Mouse (Mus musculus): ENCODE measurements around the gene Kcnk4.

Kcnk4 gene

GRCm38 (mm10) chr19:6934195-6934977 lies at the start of gene Kcnk4:
TSS of gene Kcnk4 (minus strand) at chr19:6934515.
- peak in 1 of 2 experiments; percentile 64 for DNase-seq (ENCODE audit: low spot score in 2 of 2)

DNA sequence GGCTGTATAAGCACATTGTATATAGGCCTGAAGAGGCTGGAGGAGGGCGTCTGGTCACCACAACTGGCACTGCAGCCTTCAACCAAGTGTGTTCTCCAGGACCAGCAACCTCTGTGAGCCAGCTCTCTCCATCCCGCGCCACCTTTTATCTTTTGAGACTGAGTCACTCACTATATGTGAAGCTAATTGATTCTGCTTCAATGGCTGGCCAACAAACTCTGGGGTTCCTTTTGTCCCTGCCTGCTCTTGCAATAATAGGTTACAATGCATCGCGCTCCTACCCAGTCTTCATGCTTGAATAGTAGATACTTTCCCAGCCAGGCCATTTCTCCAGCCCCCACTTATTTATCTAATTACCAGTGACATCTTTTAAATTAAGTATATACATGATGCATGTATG lies 49.3 kb upstream of the Kcnk4 start:
- DNase-seq (ENCODE audit: low spot score in 2 of 2) = no peak

- DNase-seq (ENCODE audit: low spot score in 2 of 2) = no peak
Measured at GRCm38 (mm10) chr19:6981465-6981864, 47.1 kb upstream of the Kcnk4 start.

DNA sequence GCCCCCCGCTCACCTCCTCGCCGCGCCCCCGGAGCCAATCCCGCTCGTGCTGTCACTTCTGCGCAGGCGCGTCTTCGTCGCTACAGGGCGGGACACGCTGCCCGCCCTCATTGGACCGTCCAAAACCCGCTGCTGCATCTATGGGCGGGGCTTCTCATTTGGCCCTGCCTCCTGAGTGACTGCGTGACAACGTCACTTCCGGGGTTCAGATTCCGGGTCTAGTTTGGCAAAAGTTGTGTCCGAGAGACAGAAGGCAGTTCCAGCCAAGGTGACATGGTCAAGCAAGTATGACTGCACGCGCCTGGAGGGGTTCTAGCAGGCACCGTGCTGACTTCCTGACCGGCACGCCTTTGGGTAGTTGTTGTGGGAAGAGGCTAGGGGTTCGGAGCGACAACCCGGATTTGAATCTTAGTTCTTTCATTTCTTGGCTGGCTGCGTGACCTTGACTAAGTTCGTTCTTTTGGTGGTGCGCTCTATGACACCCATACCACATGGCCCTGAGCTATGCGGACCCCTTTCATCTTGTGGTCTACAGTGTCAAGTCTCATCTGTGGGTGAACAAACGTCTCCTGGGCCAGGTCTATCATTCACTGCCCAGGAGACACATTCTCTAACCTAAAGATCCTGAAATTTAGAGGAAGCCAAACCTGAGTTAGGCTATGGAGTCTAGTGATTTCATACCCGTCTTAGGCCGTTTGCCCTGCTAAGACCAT lies 46.2 kb upstream of the Kcnk4 start, which contains the start of gene Fkbp2:
Fkbp2 (minus strand) TSS at position 121 of the 713 bp plus-strand sequence.
- peak; percentile 99 for DNase-seq (ENCODE audit: low spot score in 2 of 2)

GRCm38 (mm10) chr19:6979486-6980380 lies 45.4 kb upstream of the Kcnk4 start:
- peak; percentile 100 for DNase-seq (ENCODE audit: low spot score in 2 of 2)

- peak in 1 of 2 experiments; percentile 43 for DNase-seq (ENCODE audit: low spot score in 2 of 2)
Measured at GRCm38 (mm10) chr19:6979001-6979479, 44.7 kb upstream of the Kcnk4 start.

- no peak for DNase-seq (ENCODE audit: low spot score in 2 of 2)
Measured at GRCm38 (mm10) chr19:6978639-6978974, 44.3 kb upstream of the Kcnk4 start.

- DNase-seq (ENCODE audit: low spot score in 2 of 2) = no peak
Measured at GRCm38 (mm10) chr19:6977759-6978638, 43.7 kb upstream of the Kcnk4 start.

GRCm38 (mm10) chr19:6975537-6976521 lies 41.5 kb upstream of the Kcnk4 start, which contains the start of gene Plcb3:
TSS of gene Plcb3 (minus strand) at chr19:6976470.
- DNase-seq (ENCODE audit: low spot score in 2 of 2) = peak; percentile 62 to 81

DNA sequence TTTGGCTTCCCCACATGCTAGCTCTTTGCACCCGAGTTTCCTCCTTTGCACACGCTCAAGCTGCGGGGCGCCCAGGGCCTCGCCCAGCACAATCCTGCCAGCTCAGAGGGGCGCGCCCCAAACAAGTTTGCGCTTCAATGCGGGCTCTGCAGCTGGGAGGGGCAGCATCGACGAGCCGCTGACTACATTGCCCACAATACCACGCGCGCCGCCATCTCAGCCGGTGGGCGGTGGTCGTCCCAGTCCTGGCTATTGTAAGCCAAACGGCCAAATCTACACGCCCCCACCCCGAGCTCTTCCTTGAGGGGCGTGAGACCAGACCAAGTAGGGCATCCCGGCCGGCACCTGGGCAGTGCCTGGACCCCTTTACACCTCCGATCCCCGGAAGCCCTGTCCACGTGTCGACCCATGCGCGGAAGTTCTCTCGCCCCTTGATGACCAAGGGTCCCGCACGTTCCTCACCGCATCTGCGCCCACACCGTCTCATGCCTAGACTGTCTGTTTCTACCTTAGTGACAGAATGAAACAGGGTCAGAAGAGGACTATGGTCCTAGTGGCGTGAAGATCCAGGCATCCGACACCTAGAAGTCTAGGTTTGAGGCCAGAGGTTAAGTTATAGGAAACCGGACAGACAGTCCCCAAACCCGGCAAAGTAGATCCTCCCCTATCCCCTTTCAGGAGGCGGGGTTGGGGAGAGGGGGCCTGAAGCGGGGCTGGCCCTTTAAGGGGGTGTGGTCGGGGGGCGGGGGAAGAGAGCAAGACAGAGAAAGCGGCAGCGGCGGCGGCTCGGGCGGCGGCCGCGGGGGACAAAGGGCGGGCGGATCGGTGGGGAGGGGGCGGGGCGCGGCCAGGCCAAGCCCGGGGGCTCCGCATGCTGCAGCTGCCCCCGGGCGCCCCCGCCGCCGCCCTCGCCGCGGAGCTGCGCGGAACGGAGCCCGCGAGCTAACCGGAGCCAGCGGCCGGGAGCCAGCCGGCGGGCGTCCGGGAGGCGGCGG lies 40.2 kb upstream of the Kcnk4 start, which contains the start of gene Ppp1r14b:
Ppp1r14b (plus strand) TSS at position 758 of the 995 bp plus-strand sequence.
- peak; percentile 76 to 89 for DNase-seq (ENCODE audit: low spot score in 2 of 2)

DNA sequence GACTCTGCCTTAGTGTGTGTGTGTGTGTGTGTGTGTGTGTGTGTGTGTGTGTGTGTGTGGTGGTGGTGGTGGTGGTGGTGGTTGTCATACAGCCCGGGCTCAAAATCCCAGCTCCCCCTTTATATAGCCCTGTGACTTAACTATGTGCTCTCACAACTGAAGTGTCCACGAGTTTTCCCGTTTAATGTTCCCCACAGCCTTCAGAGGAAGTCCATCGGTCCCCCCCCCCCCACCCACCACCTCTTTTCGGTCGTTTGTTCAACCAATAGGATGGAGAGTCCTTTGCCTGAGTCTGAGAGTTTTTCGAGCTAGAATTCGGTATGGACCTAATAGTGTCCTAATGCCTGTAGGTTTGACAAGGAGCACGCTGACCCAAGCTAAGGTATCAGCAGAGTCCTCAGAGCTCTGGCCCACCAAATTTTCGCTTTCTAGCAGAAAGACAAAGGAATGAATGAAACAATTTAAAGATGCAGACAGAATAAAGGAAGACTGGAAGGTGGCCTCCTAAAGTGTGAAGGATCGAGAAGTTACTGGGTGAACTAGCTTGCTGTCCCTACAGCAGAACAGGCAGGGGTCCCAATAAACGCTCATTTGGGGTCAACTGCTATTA lies 39.4 kb upstream of the Kcnk4 start:
- no peak for DNase-seq (ENCODE audit: low spot score in 2 of 2)

DNA sequence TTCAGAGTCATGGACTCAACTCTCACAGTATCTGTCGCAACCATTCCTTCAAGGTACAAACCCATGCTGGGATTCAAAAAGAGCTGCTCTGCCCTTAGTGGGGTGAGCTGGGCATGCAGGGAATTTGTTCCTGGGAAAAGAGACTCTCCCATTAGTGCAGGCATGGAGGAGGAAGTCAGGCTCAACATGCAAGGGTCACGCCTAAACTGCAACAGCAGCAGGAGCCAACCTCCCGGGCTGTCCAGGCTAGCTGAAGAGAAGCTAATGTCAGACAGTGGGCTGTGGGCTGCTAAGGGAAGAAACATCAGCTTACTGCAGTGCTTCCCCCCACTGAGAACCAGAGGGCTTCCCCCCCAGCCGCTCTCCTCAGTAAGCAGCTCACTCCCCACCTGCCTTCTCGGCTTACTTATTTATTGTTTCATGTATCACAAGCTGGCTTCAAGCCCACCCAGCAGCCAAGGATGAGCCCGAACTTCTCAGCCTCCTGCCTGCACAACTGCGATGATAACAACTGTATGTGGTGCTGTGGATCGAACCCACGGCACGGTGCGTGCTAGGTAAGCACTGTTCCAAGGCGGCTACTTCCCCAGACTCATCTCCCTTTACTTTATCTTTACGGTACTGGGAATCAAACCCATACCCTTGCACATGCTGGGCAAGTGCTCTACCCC lies 38.1 kb upstream of the Kcnk4 start:
- no peak for DNase-seq (ENCODE audit: low spot score in 2 of 2)

- no peak for DNase-seq (ENCODE audit: low spot score in 2 of 2)
Measured at GRCm38 (mm10) chr19:6971644-6972043, 37.3 kb upstream of the Kcnk4 start.

DNA sequence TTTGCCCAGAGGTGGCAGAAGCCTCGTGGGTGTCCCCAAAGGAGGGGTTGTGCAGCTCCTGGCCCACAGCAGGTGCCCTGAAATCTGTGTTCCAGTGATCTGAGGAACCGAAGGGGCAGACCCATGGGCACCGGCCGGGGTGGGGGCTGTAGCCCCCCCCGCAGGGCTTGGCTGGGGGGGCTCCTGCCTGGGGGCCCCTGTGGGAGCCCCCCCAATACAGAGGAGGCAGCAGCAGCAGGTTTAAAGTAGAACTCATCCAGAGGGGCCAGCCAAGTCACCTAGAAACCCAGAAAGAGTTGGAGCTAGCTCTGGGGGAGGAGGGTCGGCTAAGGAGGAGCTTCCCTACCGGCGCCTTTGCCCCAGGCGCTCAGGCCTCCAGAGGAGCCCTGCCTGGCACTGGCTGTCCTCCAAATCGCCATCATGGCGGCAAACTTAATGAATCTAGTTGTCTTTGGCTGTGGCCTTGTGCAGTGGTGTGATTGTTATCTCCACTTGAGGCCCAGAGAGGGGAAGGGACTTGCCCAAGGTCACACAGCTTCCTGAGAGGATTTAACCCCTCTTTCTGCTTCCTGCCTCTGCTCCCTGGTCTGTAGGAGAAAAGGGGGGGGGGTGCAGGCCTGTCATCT lies 36.3 kb upstream of the Kcnk4 start:
- no peak for DNase-seq (ENCODE audit: low spot score in 2 of 2)

DNA sequence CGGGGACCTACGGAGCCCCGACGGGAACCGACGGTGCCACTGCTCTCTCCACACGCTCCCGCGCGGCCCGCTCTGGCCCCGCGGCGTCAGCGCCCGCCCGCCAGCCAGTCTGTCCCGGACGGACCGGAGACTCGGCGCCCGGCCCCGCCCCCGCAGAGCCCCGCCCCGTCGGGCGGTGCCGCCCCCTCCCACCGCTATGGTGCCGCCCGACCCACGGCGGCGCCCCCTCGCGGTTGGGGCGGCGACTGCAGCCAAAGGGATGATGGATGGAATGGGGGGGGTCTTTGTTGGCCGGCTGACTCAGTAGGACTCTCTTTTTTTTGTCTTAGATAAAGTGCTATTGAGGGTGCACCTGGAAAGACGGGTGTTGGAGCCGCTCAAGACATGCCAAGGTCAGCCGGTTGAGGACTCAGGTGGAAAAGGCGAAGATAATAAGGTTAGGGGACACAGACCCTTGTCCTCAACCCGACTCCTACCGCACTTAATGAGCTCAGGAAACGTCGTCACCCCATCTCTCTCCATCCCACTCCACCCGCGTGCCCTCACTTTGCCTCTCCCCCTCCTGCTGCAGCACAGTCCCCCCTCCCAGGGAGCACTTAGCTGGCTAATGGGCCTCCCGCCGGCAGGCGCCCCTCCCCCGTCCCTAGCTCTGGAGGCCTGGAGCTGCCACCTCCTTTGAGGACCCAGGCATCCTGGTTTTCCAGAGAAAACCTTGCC lies 35.5 kb upstream of the Kcnk4 start:
- peak; percentile 77 to 91 for DNase-seq (ENCODE audit: low spot score in 2 of 2)

DNA sequence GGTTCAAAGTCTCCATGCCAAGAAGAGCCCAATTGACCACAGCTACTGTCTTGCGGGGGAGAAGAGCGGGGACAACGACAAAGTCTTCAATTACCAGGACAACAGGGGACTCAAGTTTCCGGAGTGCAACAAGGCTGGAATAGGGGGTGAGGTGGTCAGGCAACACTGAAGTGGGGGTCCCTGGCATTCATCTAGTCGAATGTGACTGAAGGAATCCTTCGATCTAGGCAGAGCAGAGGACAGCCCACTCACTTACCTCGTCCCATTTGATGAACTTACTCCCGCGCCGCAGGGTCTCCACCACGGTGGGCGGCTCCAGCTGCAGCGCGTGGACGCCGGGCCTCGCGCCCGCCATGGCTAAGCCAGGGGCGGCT lies 35.0 kb upstream of the Kcnk4 start:
- DNase-seq (ENCODE audit: low spot score in 2 of 2) = no peak

All from spleen, postnatal 4 days (tissue).